Mouse (Mus musculus) ES-E14 (cell line): ENCODE results near the gene 1700016D06Rik. TPM values are rescaled to one million over a fixed set of nuclear protein-coding genes. Genes with fewer than 3 reads are reported as not detected.

ENCODE experiments used
- DNase-seq: peaks from one replicate; pipeline ENCODE4 v3.0.0-alpha.2; 2013; ENCODE audit warnings: low read depth, low spot score
- H3K27ac ChIP-seq: 2 replicates; pipeline ENCODE4 v1.5.1; 2012; ENCODE audit warnings: low read depth, mild to moderate bottlenecking, low read length, moderate library complexity, mixed read lengths; ENCODE audit not compliant: poor library complexity, insufficient read depth, severe bottlenecking
- H3K36me3 ChIP-seq: 2 replicates; pipeline ENCODE4 v1.6.1; 2012; ENCODE audit warnings: mild to moderate bottlenecking, low read length, moderate library complexity, mixed read lengths; ENCODE audit not compliant: control insufficient read depth, poor library complexity, insufficient read depth, severe bottlenecking
- H3K4me1 ChIP-seq, 2 experiments: fragments of 150-350 bp in 1 of 2; sonication (generic) in 1 of 2; 2 replicates each; pipeline ENCODE4 v1.6.1; 2012; ENCODE audit warnings: low read length in 2 of 2, mild to moderate bottlenecking in 1 of 2, mixed read lengths in 1 of 2; ENCODE audit not compliant: control insufficient read depth in 2 of 2, insufficient read depth in 2 of 2, poor library complexity in 1 of 2
- H3K4me3 ChIP-seq, 2 experiments: fragments of 150-350 bp in 1 of 2; sonication (generic) in 1 of 2; 2 replicates each; pipeline ENCODE4 v1.5.1; 2012; ENCODE audit warnings: low read length in 2 of 2, low read depth in 1 of 2, mild to moderate bottlenecking in 1 of 2, mixed read lengths in 1 of 2; ENCODE audit not compliant: insufficient read depth in 1 of 2, poor library complexity in 1 of 2, severe bottlenecking in 1 of 2
- H3K9ac ChIP-seq: 2 replicates; pipeline ENCODE4 v1.6.1; 2012; ENCODE audit warnings: low read depth, mild to moderate bottlenecking, low read length, mixed read lengths; ENCODE audit not compliant: poor library complexity, insufficient read depth, severe bottlenecking
- H3K9me3 ChIP-seq: fragments of 150-350 bp; sonication (generic); 2 replicates; pipeline ENCODE4 v1.6.1; 2012; ENCODE audit warnings: low read depth, mild to moderate bottlenecking, low read length; ENCODE audit not compliant: control insufficient read depth, insufficient read depth
- CHD2 ChIP-seq: IDR thresholded peaks from 2 replicates; pipeline ENCODE4 v1.6.1; 2014; ENCODE audit warnings: mild to moderate bottlenecking, low read depth, low read length, inconsistent platforms
- HCFC1 ChIP-seq: IDR thresholded peaks from 2 replicates; pipeline ENCODE4 v1.6.1; 2012; ENCODE audit warnings: low read length, inconsistent platforms, borderline replicate concordance; ENCODE audit not compliant: insufficient read depth
- MAFK ChIP-seq: IDR thresholded peaks from 2 replicates; pipeline ENCODE4 v1.6.1; 2014; ENCODE audit warnings: mild to moderate bottlenecking, low read depth, low read length, inconsistent platforms; ENCODE audit not compliant: insufficient read depth
- ZC3H11A ChIP-seq: IDR thresholded peaks from 2 replicates; pipeline ENCODE4 v1.6.1; 2012; ENCODE audit warnings: low read depth, mild to moderate bottlenecking, inconsistent platforms, low read length, borderline replicate concordance
- ZNF384 ChIP-seq: IDR thresholded peaks from 2 replicates; pipeline ENCODE4 v1.6.1; 2012; ENCODE audit warnings: low read depth, low read length, inconsistent platforms
- in situ Hi-C, 2 experiments: fragments of 600-800 bp; cut with MboI; formaldehyde crosslinking; loops; one replicate each; pipeline ENCODE4 v1.15.1; 2025; ENCODE audit warnings: low sequenced_read_pairs in 2 of 2, inconsistent platforms in 1 of 2; ENCODE audit not compliant: unreplicated experiment in 2 of 2
- total RNA-seq: library from RNA; depleted of rRNA; stranded (reverse); fragments of 300-350 nt; gene quantifications from 2 replicates; pipeline ENCODE4 v1.2.3, GENCODE M21; 2012; rRNA removed

Gene 1700016D06Rik
- total RNA-seq, 1 experiment = 2.1 TPM

DNA sequence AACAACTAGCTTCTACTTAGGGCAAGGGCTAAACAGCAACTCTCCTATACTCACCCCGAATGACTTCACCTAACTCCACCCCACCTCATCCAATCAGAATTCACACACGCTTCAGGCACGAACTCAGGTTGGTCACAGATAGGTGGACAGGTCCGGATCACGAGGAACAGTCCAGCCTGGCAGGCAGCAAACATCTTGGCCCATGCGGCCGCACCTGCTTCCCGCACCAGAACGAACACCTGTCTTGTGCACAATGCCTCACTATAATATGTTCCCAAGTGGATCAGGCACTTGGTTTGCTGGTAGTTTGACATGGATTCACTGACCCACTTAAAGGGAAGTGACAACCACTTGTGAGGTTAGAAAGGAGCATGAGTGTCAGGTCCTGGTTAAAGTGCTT is 92.0 kb downstream of the 1700016D06Rik start:
- peaks cover 4% of the 10 kb centered on the region for H3K9me3 ChIP-seq
- H3K4me3 ChIP-seq = no peak overlapping the region
- peaks cover 46% of the 10 kb centered on the region for H3K36me3 ChIP-seq
- no peak overlapping the region for H3K9ac ChIP-seq
- no peak for DNase-seq
- in situ Hi-C loops = no loop called here
- no peak for TF ChIP-seq MAFK
- TF ChIP-seq ZNF384 = no peak
- TF ChIP-seq HCFC1 = no peak
- TF ChIP-seq ZC3H11A = no peak
- no peak for TF ChIP-seq CHD2
- no peak overlapping the region; the same call in 1 of the 2 replicates for H3K27ac ChIP-seq
- H3K4me1 ChIP-seq = no peaks in the 10 kb centered on the region

Other genes with a start within 250 kb of the 1700016D06Rik start
- 0.74 and 2.2 TPM in 2 replicates for gene Rab20, start 222.4 kb downstream of the 1700016D06Rik start, total RNA-seq
- 42.7 and 55.2 TPM in 2 replicates for gene Naxd, start 203.6 kb downstream of the 1700016D06Rik start, total RNA-seq
- 34.6 and 50.5 TPM in 2 replicates for gene Cars2, start 150.3 kb downstream of the 1700016D06Rik start, total RNA-seq
- gene Ing1, start 145.5 kb downstream of the 1700016D06Rik start, total RNA-seq = 34.7 and 37.9 TPM in 2 replicates
- 165 and 235 TPM in 2 replicates for gene Ankrd10, start 65.3 kb downstream of the 1700016D06Rik start, total RNA-seq
- gene Arhgef7, start 26.7 kb upstream of the 1700016D06Rik start, total RNA-seq = 33.0 and 35.8 TPM in 2 replicates
- gene Tex29, start 139.4 kb upstream of the 1700016D06Rik start, total RNA-seq = not detected in 2 replicates